Mouse (Mus musculus): ENCODE measurements around the gene Cdc14a. TPM values are rescaled to one million over a fixed set of nuclear protein-coding genes. Genes with fewer than 3 reads are reported as not detected.

Gene Cdc14a
- polyA plus RNA-seq (2014; fragmentation: Nextera tagmentation; extraction: Ambion mirVana), result 18.2 and 19.7 TPM in 2 replicates

DNA sequence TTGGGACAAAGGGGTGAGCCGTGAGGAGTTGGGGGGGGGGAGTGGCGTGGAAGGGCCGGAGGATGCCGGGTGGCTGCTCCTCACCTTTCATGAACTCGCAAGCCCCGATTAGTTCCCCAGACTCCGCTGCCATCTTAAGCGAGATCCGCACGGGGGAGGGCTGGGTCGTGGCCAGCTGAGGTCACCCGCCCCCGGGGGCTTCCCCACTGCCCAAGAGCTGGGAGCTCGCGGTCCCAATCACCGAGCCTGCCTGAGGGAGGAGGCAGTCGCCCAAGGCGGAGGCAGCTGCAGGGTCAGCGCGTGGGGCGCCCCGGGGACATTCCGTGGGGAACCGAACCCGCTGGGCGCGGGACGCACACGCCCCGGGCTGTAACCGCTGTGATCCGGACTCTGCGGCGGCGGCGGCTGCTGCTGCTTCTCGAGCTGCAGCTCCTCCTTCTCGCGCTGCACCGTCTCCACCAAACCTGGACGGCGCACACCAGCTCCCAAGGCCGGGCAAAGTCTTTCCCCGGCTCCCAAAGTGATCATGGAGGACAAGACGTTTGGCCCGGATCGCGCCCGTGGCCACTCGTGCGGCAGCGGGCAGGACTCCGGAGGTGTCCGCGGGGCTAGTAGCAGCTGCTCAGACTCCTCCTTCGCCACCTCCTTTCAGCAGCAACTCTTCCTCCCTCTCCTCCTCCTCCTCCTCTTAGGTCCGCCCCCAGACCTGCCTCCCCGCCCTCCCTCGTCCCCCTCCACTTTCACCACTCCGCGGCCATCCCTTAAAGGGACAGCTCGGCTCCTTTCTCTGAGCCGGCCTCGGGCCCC, at the start of gene Cdc14a:
TSS of gene Cdc14a (minus strand) at position 680 of the 807 bp plus-strand sequence.
- Histone ChIP-seq H3K9me3 (ENCODE audit: control insufficient read depth, low read length) (no peaks in the 10 kb centered on the region), H3K36me3 (ENCODE audit: control insufficient read depth, insufficient read depth, low read length) (no peaks in the 10 kb centered on the region), H3K4me2 (ENCODE audit: low read depth) (peak within 1 kb of the TSS; percentile 89), H3K27ac (ENCODE audit: low read depth, low read length) (peak within 1 kb of the TSS; percentile 79), H3K4me3 (ENCODE audit: low read depth, low read length) (peak within 1 kb of the TSS; percentile 72), H3K9ac (ENCODE audit: low read length) (peak within 1 kb of the TSS; percentile 82), H3K4me1 (ENCODE audit: control insufficient read depth, insufficient read depth, low read length) (peaks cover 13% of the 10 kb centered on the region), H3K27me3 (ENCODE audit: control insufficient read depth, insufficient read depth, low read length) (no peaks in the 10 kb centered on the region)
- ATAC-seq (ENCODE audit: insufficient read depth, low FRiP score, low TSS enrichment) (peak; percentile 90), DNase-seq (ENCODE audit: low spot score) (peak; percentile 94)
- WGBS, result under 1% methylated on average over 60 of the region's 64 CpGs

DNA sequence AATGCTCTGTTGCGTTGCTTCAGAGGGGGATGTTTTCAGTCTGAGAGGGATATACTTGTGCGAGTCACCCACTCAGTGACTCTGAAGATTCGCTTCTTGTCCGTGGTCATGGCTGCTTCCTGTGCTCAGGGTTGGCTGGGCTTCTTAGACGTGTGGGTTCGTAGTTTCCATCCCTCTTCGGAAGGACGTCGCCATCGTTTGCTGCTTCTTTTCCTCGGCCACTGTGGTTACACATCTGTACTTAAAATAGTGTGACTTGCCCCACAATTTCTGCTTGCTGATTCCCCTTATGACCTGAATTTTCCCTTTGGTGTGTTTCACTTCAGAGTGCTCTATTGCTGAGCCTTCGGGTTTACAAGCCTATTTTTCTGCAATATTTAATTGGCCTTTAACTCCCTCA, 41.9 kb upstream of the Cdc14a start:
- Histone ChIP-seq H3K27ac (ENCODE audit: low read depth, low read length) (no peak overlapping the region), H3K36me3 (ENCODE audit: control insufficient read depth, insufficient read depth, low read length) (no peaks in the 10 kb centered on the region), H3K4me1 (ENCODE audit: control insufficient read depth, insufficient read depth, low read length) (no peaks in the 10 kb centered on the region), H3K4me2 (ENCODE audit: low read depth) (no peak overlapping the region), H3K27me3 (ENCODE audit: control insufficient read depth, insufficient read depth, low read length) (no peaks in the 10 kb centered on the region), H3K4me3 (ENCODE audit: low read depth, low read length) (no peak overlapping the region), H3K9ac (ENCODE audit: low read length) (no peak overlapping the region), H3K9me3 (ENCODE audit: control insufficient read depth, low read length) (no peaks in the 10 kb centered on the region)
- ATAC-seq (ENCODE audit: insufficient read depth, low FRiP score, low TSS enrichment) (no peak), DNase-seq (ENCODE audit: low spot score) (no peak)
- 89% methylated on average over 12 of the region's 12 CpGs for WGBS

DNA sequence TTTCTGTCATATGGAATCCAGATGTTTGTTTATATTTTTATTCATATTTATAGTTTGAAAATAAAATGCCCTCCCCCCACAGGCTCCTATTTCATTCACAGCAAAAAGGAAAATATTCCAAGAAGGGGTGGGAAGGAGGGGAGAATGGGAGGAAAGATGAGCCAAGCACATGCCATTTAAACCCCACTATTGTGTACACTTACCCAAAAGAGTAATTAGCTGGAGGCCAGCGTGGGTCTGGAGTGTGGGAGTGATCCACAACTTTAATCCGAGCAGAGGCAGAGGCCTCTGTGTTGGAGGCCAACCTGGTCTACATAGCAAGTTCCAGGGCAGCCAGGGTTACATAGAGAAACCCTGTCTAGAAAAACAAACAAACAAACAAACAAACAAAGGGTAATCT, 40.5 kb upstream of the Cdc14a start:
- H3K9me3 ChIP-seq (ENCODE audit: control insufficient read depth, low read length), result no peaks in the 10 kb centered on the region
- ATAC-seq (ENCODE audit: insufficient read depth, low FRiP score, low TSS enrichment), result no peak
- no peaks in the 10 kb centered on the region for H3K36me3 ChIP-seq (ENCODE audit: control insufficient read depth, insufficient read depth, low read length)
- 68% methylated on average over 2 of the region's 2 CpGs for WGBS
- H3K4me2 ChIP-seq (ENCODE audit: low read depth), result no peak overlapping the region
- H3K9ac ChIP-seq (ENCODE audit: low read length), result no peak overlapping the region
- no peak overlapping the region for H3K4me3 ChIP-seq (ENCODE audit: low read depth, low read length)
- H3K27me3 ChIP-seq (ENCODE audit: control insufficient read depth, insufficient read depth, low read length), result no peaks in the 10 kb centered on the region
- no peaks in the 10 kb centered on the region for H3K4me1 ChIP-seq (ENCODE audit: control insufficient read depth, insufficient read depth, low read length)
- H3K27ac ChIP-seq (ENCODE audit: low read depth, low read length), result no peak overlapping the region
- no peak for DNase-seq (ENCODE audit: low spot score)

DNA sequence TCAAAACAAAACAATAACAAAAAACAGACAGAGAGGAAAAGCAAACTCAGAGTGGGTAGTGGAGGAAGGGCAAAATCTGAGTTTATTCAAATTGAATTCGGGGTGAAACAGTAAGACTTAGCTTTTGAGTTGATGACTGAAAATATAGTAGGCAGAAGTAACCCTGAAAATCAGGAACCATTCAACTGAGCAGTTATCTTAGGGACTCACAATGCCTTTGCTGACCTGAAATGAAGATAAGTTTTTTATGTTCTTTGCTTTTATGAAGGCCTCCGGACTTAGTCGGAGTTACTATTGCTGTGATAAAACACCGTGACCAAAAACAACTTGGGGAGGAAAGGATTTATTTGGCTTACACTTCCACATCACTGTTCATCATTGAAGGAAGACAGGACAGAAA, 37.2 kb upstream of the Cdc14a start:
- Histone ChIP-seq H3K4me1 (ENCODE audit: control insufficient read depth, insufficient read depth, low read length) (no peaks in the 10 kb centered on the region), H3K36me3 (ENCODE audit: control insufficient read depth, insufficient read depth, low read length) (no peaks in the 10 kb centered on the region), H3K9me3 (ENCODE audit: control insufficient read depth, low read length) (no peaks in the 10 kb centered on the region), H3K27me3 (ENCODE audit: control insufficient read depth, insufficient read depth, low read length) (no peaks in the 10 kb centered on the region), H3K4me2 (ENCODE audit: low read depth) (no peak overlapping the region), H3K4me3 (ENCODE audit: low read depth, low read length) (no peak overlapping the region), H3K9ac (ENCODE audit: low read length) (no peak overlapping the region), H3K27ac (ENCODE audit: low read depth, low read length) (no peak overlapping the region)
- WGBS, result 84% methylated on average over 4 of the region's 4 CpGs
- DNase-seq (ENCODE audit: low spot score) (no peak), ATAC-seq (ENCODE audit: insufficient read depth, low FRiP score, low TSS enrichment) (no peak)

DNA sequence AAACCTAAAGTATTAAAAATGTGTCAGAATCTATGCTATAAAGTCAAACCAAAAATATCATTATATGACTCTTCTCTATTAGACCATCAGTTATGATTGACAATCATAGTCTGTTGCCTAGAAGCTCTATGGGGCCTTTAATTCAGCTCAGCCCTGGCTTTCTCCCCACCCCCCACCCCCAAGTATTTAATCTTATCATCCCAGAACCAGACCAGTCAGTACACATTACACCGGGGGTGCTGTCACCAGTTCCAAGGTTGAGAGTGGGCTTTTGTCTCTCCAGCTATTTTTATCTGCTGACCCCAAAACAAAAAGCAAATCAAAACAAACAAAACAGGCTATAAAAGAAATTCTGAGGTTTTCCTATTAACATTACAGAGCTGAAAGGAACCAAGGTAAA, 30.7 kb upstream of the Cdc14a start:
- DNase-seq (ENCODE audit: low spot score) (no peak), ATAC-seq (ENCODE audit: insufficient read depth, low FRiP score, low TSS enrichment) (no peak)
- Histone ChIP-seq H3K27ac (ENCODE audit: low read depth, low read length) (no peak overlapping the region), H3K4me3 (ENCODE audit: low read depth, low read length) (no peak overlapping the region), H3K4me1 (ENCODE audit: control insufficient read depth, insufficient read depth, low read length) (no peaks in the 10 kb centered on the region), H3K36me3 (ENCODE audit: control insufficient read depth, insufficient read depth, low read length) (no peaks in the 10 kb centered on the region), H3K9ac (ENCODE audit: low read length) (no peak overlapping the region), H3K9me3 (ENCODE audit: control insufficient read depth, low read length) (no peaks in the 10 kb centered on the region), H3K4me2 (ENCODE audit: low read depth) (no peak overlapping the region), H3K27me3 (ENCODE audit: control insufficient read depth, insufficient read depth, low read length) (no peaks in the 10 kb centered on the region)
- 84% methylated on average over 1 of the region's 1 CpGs for WGBS

DNA sequence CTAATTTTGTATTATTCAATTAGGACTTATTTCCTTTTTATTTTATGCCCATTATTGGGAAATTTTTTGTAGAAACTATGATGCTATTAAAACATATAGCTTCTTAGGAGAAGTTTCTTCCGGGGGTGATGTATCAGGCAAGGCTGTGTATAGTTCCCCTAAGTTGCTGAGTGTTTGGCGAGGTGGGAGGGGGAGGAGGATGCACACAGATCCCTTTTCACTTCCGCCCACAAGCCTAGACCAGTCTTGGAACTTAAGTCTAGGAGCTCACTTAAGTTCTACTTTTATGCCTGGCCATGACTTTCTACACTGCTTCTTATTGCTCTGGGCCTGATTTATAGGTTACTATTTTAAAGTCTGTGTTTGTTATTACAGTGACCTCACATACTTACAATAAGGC, 26.9 kb upstream of the Cdc14a start:
- H3K4me2 ChIP-seq (ENCODE audit: low read depth), result no peak overlapping the region
- no peak overlapping the region for H3K27ac ChIP-seq (ENCODE audit: low read depth, low read length)
- no peaks in the 10 kb centered on the region for H3K36me3 ChIP-seq (ENCODE audit: control insufficient read depth, insufficient read depth, low read length)
- no peak overlapping the region for H3K4me3 ChIP-seq (ENCODE audit: low read depth, low read length)
- no peaks in the 10 kb centered on the region for H3K27me3 ChIP-seq (ENCODE audit: control insufficient read depth, insufficient read depth, low read length)
- H3K9me3 ChIP-seq (ENCODE audit: control insufficient read depth, low read length), result no peaks in the 10 kb centered on the region
- H3K9ac ChIP-seq (ENCODE audit: low read length), result no peak overlapping the region
- WGBS, result 88% methylated on average over 3 of the region's 3 CpGs
- no peak for DNase-seq (ENCODE audit: low spot score)
- no peaks in the 10 kb centered on the region for H3K4me1 ChIP-seq (ENCODE audit: control insufficient read depth, insufficient read depth, low read length)
- no peak for ATAC-seq (ENCODE audit: insufficient read depth, low FRiP score, low TSS enrichment)

DNA sequence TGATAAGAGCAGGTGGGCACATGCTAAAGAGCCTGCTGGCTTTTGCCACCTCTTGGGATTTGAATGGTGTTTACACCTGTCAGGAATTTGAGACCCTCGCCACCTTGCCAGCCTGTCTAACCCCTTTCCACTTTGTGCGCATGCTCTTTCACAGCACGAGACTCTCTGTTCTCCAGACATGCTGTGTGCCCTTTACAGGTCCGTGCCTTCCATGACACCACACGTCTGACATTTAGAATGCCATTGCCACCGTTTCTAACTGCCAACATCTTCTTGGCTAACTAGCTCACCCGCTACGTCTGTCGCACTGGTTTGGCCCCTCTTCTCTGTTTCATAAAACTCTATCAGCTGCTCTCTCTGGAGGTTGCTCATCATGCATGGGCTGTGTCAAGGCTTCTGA, 20.5 kb upstream of the Cdc14a start:
- no peaks in the 10 kb centered on the region for H3K9me3 ChIP-seq (ENCODE audit: control insufficient read depth, low read length)
- no peak overlapping the region for H3K9ac ChIP-seq (ENCODE audit: low read length)
- no peaks in the 10 kb centered on the region for H3K36me3 ChIP-seq (ENCODE audit: control insufficient read depth, insufficient read depth, low read length)
- 86% methylated on average over 9 of the region's 9 CpGs for WGBS
- no peak overlapping the region for H3K4me3 ChIP-seq (ENCODE audit: low read depth, low read length)
- DNase-seq (ENCODE audit: low spot score) (no peak), ATAC-seq (ENCODE audit: insufficient read depth, low FRiP score, low TSS enrichment) (no peak)
- H3K27ac ChIP-seq (ENCODE audit: low read depth, low read length), result no peak overlapping the region
- H3K27me3 ChIP-seq (ENCODE audit: control insufficient read depth, insufficient read depth, low read length), result no peaks in the 10 kb centered on the region
- no peaks in the 10 kb centered on the region for H3K4me1 ChIP-seq (ENCODE audit: control insufficient read depth, insufficient read depth, low read length)
- H3K4me2 ChIP-seq (ENCODE audit: low read depth), result no peak overlapping the region

DNA sequence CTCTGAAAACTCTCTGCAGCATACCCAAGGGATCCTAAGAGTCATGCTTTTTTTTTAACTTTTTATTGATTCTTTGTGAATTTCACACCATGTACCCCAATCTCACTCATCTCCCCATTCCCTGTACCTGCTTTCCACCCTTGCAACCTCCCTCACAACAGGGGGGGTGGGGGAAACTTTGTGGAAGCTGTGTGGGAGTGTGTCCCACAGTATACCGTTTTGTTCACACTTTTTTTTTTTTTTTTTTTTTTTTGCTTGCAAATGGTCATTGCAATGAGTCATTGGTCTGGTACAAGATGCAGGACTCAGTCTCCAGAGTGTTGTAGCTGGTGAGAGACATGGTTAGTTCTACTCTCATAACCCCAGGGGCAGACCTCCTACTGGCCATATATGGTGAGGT, 19.0 kb upstream of the Cdc14a start:
- no peaks in the 10 kb centered on the region for H3K27me3 ChIP-seq (ENCODE audit: control insufficient read depth, insufficient read depth, low read length)
- H3K9ac ChIP-seq (ENCODE audit: low read length), result no peak overlapping the region
- DNase-seq (ENCODE audit: low spot score) (no peak), ATAC-seq (ENCODE audit: insufficient read depth, low FRiP score, low TSS enrichment) (no peak)
- no peak overlapping the region for H3K4me2 ChIP-seq (ENCODE audit: low read depth)
- no peak overlapping the region for H3K27ac ChIP-seq (ENCODE audit: low read depth, low read length)
- H3K4me1 ChIP-seq (ENCODE audit: control insufficient read depth, insufficient read depth, low read length), result no peaks in the 10 kb centered on the region
- H3K36me3 ChIP-seq (ENCODE audit: control insufficient read depth, insufficient read depth, low read length), result no peaks in the 10 kb centered on the region
- 75% methylated on average over 1 of the region's 1 CpGs for WGBS
- no peak overlapping the region for H3K4me3 ChIP-seq (ENCODE audit: low read depth, low read length)
- H3K9me3 ChIP-seq (ENCODE audit: control insufficient read depth, low read length), result no peaks in the 10 kb centered on the region

DNA sequence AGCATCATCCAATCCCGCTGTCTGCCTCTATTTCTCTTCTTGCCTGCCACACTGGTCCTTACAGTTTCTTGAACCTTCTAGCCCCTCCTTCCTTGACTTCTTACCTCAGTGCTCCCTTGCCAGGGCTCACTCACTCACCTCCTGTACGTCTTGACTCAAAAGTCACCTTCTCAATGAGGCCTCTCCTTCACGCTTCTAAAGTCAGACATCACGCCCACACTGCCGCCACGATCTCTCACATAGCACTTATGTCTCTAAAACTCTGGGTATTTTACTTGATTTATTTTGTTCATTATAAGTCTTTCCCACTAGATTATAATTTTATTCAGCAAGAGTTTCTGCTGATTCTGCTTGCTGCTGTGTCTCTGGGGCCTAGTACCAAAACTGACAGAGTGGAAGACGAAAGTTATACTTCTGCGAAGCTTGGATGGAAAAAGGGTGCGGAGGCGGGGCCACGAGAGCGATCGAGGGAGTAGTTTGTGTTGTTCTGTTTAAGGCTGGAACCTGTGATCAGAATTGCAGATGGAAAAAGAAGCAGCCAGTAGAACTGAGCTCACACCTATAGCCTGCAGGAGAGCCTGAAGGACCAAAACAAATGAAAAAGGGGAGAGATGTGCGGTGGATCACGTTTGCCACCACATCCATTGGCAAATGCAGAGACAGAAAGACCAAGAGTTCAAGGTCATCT, 17.8 kb upstream of the Cdc14a start:
- no peak overlapping the region for H3K4me3 ChIP-seq (ENCODE audit: low read depth, low read length)
- ATAC-seq (ENCODE audit: insufficient read depth, low FRiP score, low TSS enrichment), result no peak
- H3K36me3 ChIP-seq (ENCODE audit: control insufficient read depth, insufficient read depth, low read length), result no peaks in the 10 kb centered on the region
- 90% methylated on average over 15 of the region's 15 CpGs for WGBS
- H3K4me1 ChIP-seq (ENCODE audit: control insufficient read depth, insufficient read depth, low read length), result no peaks in the 10 kb centered on the region
- no peak overlapping the region for H3K9ac ChIP-seq (ENCODE audit: low read length)
- H3K27ac ChIP-seq (ENCODE audit: low read depth, low read length), result no peak overlapping the region
- H3K4me2 ChIP-seq (ENCODE audit: low read depth), result no peak overlapping the region
- H3K9me3 ChIP-seq (ENCODE audit: control insufficient read depth, low read length), result no peaks in the 10 kb centered on the region
- H3K27me3 ChIP-seq (ENCODE audit: control insufficient read depth, insufficient read depth, low read length), result no peaks in the 10 kb centered on the region
- DNase-seq (ENCODE audit: low spot score), result no peak
